Mouse (Mus musculus) layer of hippocampus, postnatal 25 days (tissue): ENCODE results near the gene Larp1. TPM values are rescaled to one million over a fixed set of nuclear protein-coding genes. Genes with fewer than 3 reads are reported as not detected.
"Not testable (repeated sequence)": the region's sequence is repeated elsewhere in the genome, so short reads cannot be mapped to it uniquely, and the experiment has no call there.

ENCODE experiments used
- DNase-seq, 2 experiments: peaks; one replicate each; pipeline ENCODE4 v3.0.0; 2022; ENCODE audit warnings: mixed read lengths in 2 of 2, low spot score in 1 of 2; ENCODE audit errors: extremely low spot score in 1 of 2
- total RNA-seq, 2 experiments: library from RNA; stranded (reverse); gene quantifications; 2 replicates each; pipeline ENCODE4 v1.2.3; 2021

Gene Larp1
- total RNA-seq, 2 experiments from 2014 or later = 84.6 to 93.1 TPM

DNA sequence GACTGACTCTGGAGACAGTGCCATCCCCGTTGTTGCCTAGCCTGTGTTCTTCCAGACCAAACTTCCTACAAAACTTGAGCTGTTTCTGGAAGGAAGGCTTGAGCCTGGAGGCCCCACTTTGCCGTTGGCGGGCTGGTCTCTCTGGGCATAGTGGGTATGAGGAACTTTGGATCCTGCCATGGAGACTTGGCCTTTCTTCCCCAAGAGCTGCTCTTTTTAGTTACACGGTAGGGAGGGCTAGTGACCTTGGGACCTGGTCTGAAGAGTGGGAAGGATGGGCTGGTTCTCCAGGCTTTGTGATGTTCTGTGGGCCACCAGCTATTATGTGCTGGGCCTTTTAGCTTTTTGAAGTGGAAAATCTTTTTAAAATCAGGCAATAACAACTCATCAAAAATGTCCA lies 17.0 kb downstream of the Larp1 start:
- no peak for DNase-seq

DNA sequence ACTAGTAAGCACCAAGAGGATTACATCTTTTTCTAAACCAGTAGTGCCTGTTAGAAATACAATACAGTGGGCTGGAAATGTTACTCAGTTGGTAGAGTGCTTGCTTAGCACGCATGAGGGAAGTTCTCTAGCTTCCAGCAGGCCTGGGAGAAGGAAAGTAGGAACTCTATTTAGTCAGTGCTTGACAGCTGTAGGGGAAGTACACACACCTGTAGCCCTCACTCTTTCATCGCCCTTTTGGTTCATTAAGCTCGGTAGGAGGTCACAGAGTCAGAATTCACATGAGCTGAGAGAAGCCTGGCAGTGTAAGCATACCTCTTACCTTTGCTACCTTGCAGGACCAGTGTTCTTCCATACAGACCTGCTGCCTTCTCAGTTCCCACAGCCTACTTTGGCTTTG lies 17.5 kb downstream of the Larp1 start:
- DNase-seq = no peak

DNA sequence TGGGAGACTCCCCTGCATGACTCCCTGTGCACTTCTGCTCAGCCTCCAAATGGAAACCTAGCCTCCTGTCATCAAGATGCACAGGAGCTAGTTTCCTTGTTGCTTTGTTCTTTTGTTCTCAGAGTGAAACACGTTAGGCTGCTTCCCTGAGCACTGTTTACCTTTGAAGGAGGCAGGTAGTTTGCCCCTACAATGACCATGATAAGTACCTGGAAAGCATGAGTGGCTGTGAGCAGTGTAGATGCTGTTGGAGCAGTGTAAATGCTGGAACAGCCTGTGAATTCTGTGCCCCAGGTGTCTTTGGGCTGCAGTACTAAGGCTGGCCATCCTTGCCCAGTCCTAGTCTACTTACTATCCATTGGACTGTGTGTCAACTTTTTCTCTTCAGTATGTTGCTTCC lies 18.0 kb downstream of the Larp1 start:
- DNase-seq = no peak

DNA sequence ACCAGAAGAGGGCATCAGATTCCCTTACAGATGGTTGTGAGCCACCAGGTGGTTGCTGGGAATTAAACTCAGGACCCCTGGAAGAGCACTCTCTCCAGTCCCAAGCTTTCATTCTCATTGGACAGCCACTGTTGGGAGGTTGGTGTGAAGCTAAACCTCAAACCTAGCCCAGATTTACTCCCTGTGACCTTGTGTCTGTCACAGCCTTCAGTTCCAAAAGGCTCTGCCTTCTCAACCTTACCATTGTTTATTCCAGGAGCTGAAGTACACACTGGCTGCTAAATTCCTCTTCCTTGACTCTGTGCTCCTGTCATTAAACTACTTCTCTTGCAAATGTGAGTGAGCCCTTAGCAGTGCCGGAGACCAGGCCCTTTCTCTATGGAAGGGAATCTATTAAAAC lies 20.1 kb downstream of the Larp1 start:
- DNase-seq = no peak

DNA sequence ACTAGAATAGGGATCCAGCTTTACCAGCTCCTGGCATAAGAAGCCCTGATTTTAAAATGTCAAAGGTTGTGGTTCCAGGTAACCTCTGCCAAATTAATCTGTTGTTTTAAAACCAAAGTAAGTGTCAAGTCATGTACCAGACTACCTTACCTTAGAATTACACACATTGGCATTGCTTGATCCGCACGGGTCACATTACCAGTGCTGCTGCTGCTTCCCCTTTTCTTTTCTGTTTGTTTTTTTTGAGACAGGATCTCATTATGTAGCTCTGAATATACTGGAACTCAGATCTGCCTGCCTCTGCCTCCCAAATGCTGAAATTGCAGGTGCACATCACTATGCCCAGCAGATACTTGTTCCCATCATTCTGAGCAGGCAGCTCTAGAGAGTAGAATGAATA lies 21.0 kb downstream of the Larp1 start:
- no peak for DNase-seq

DNA sequence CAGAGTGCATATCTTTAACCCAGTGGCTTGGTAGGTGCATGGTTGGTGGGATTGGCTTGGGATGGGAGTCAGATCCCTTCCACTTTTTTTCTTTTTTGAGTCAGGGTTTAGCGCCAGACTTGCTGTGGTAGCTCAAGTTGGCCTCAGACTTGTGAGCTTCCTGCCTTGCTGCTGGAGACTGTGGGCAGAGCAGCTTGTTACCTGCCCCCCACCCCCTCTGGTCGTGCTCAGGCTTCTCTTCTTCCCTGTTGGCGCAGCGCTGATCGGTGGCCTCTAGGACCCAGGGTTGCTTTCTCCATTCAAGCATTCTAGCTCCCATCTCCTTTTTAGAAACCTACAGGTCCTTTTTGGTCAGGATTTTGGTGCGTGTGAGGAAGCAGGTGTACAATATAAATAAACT lies 22.3 kb downstream of the Larp1 start:
- no peak for DNase-seq

DNA sequence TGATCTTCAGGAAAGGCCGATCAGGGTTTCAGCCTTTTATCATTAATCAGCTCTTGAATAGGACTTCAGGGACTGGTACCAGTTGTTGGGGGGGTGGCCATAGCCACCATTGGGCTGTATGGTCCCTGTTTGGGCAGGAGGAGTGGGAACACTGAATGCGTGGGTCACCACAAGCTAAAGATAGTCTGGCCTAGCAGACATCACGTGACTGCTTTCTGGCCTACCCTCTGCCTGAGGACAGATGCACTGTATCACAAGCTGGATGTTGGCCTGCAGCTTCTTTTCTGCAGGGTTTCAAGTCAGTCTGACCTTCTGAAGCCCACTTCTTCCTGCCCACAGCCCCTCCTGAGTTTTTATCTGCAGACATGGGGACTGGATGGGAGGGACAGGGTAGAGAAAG lies 24.8 kb downstream of the Larp1 start:
- no peak for DNase-seq

DNA sequence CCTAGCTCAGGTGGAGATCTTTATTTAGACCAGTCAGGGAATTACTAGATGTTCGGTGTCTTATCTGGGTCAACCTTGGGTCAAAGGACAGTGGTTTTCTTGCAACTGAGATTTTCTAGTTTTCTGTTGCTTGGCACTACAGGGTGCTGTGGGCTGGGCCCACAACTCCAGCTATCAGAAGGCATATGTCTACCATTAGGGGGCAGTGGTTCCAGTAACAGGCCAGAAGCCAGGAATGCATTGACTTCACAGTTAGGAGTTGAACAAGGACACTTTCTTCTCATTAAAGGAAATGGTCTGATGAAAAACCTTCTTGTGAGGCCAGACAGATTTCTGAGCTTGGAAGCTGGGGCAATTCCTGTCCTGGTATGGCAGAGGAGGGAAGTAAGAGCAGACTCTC lies 30.2 kb downstream of the Larp1 start:
- no peak for DNase-seq

DNA sequence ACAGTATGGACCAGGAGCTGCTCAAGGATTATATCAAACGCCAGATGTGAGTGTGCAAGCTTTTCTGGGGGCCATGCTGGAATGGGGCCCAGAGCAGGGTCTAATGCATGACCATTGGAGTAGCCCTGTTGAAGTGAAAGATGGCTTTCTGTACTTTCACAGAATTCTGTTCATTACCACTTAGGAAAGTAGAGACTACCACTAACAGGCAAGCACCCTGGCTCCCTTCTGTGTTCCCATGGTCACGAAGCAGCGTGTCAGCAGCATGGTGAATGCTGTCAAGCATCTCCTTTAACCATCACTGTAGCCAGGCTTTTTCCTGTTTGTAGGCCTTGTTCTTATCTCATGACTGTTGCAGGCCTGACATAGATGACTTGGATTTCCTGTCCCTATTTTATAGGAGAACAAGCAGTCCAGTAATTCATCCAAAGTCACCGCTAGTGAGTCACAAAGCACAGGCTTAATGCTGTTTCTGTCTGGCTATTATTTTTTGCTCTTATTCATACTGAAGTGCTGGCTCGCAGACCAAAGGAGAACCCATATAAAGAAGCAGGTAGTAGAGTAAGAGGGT lies 34.1 kb downstream of the Larp1 start:
- no peak for DNase-seq

DNA sequence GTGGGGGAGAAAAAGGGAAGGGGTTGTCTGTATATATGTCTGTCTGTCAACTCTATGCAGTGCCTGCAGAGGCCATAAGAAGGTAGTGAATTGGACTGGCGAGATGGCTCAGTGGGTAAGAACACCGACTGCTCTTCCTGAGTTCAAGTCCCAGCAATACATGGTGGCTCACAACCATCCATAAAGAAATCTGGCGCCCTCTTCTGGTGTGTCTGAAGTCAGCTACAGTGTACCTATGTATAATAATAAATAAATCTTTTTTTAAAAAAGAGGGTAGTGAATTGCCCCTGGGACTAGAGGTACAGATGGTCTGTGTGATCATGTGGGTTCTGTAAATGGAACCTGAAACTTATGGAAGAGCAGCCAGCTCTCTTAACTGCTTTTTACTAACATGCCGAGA lies 37.6 kb downstream of the Larp1 start:
- DNase-seq = peak in 1 of 2 experiments; percentile 20

DNA sequence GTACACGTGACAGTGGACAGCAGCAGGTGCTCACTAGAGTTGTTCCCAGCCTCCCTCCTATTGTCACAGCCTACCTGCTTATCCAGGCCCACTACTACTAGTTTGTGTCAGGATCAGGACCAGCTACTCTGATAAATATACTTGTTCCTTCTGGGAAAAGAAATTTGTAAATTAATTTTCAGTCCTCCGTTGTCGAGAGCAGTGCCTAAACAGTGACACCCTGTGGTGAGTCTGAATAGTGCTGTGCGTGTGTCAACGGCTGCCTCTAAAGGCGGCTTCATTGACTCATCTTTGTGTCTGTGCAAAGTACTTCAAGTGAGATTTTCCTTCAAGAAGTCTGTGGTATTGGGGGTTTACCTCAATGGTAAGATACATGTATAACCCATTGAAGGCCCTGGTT lies 48.6 kb downstream of the Larp1 start:
- DNase-seq = peak in 1 of 2 experiments; percentile 61

DNA sequence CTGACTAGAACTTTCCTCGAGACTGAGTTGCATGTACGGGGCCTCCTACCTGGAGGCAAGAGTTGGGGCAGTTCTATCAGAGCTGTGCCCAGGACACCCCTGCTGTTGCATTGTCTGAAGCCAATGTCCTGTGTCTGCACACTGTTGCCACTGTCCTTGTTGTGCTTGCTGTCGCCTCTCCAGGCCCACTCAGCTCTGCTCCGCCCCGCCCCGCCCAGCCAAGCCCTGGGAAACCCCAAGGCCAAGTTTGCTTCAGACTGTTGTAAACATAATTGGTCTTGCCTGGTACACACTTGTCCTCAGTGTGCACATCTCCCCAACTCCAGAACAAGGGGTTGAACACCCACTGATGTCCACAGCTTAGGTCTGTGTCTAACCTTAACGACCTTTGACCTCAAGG lies 50.9 kb downstream of the Larp1 start:
- not testable (repeated sequence) for DNase-seq

DNA sequence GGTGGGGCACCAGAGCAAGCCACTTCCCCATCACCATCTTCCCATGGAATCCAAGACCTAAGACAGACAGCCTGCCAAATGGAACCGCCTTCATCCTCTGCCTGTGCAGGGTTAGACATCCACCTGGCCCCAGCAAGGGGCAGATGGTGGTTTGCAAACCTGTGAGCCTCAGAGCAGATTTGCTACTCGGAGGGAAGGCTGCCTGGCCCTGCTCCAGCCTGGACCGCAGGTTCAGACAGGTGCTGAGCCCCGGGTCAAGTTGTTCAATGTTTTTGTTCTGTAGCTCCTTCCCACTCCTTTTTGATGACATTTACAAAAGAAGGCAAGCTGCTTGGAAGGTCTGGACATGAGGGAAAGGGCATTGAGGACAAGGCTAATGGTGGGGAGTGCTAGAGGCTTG lies 52.4 kb downstream of the Larp1 start:
- not testable (repeated sequence) for DNase-seq

DNA sequence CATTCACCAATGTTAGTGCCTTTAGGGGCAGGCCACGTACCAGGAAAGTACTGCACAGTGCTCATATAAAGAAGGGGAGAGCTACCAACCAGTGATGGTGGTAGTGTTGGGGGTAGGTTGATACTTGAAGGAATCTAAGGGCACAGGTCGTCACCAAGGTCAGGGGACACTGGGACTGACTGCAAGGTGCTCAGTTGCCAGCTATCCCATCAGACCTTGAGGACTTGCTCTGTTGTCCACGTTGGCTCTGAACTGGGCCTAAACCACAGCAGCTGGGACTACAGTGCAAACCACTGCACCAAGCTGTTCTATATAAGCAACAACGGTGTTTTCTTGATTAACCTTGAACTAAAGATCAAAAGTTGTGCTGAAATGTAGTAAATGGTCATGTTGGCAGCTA lies 53.7 kb downstream of the Larp1 start:
- DNase-seq = no peak

DNA sequence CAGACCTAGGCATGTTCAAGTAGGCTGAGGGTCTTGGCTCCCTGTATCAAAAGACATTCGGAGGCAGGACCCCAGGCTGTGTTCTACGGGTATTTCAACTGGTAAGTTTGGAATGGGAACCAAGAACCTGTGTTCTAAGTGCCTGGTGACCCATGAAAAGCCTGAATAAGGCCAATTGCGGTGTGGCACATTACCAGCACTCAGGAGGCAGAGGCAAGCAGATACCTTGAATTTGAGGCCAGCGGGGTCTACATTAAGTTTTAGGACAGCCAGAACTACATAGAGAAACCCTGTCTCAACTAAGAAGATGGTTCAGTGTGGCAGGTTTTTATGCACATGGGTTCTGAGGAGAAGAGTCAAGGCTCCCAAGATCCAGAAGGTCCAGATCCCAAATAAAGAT lies 56.2 kb downstream of the Larp1 start:
- no peak for DNase-seq

DNA sequence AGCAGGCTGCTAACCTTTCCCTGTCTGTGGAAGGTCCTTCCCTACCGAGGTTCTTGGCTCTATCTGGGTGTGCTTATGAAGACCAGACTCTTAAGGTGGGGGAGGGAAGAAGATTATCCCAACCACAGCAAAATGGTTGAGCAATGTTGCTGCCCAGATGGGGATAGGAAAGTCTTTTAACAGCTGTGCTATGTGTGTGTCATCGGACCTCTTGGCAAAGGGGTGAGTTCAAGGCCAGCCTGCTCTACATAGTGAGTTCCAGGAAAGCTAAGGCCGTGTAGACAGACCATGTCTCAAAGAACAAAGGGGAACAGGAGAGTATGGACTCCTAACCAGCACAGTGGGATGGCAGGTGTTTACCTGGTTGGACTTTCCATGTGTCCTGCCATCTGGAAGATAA lies 64.1 kb downstream of the Larp1 start:
- DNase-seq = no peak

DNA sequence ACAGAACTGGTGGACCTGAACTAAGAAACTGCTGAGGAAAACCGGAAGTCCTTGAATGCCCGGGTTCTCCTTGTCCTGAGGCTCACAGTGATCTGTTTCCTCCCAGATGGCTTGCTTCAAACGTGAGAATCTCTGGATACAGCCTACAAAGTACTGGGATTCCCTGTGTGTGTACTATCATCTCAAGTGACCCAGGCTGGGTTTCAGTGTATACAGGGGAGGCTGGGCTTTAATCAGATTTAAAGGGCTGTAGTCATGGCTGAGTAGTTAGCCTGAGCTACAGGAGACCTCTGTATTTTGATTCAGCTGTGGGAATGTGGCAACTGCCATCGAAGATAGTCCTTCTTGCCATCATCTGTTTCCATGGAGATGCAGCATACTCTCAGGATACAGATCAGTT lies 68.4 kb downstream of the Larp1 start:
- no peak for DNase-seq

DNA sequence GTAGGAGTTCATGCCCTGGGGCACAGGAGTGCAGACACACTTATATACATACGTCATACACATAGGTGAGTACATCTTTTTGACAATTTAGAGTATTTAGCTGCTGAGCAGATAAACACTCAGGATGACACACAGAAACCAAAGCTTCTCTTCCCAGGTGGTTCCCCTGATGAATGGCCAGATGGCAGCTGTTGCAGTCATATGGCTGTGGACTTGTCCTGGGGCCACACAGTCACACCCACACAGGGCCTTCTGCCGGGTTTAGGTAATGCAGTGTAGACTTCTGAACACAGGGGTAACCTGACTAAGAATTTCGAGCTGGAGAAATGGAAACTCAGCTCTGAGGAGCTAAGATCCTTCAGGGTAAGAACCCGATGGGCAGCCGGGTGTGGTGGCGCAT lies 72.9 kb downstream of the Larp1 start:
- no peak for DNase-seq

DNA sequence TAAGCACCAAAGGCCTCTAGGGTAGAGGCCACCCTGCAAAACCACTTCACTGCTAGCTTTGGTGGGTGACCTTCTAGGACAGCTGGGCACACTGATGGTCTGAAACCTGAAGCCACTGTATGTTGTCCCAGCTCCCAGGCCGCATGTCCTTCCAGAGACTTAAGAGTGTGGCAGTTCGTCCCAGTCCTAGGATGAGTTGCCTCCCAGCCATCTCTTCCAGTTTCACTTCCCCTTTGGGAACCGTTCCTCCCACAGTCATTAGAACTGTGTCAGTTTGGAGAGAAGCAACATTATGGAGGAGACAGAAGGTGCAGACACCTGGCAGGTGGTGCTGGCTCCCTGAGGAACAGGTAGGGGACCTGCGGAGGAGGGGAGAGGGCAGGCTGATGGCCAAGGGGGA lies 83.7 kb downstream of the Larp1 start:
- no peak for DNase-seq

DNA sequence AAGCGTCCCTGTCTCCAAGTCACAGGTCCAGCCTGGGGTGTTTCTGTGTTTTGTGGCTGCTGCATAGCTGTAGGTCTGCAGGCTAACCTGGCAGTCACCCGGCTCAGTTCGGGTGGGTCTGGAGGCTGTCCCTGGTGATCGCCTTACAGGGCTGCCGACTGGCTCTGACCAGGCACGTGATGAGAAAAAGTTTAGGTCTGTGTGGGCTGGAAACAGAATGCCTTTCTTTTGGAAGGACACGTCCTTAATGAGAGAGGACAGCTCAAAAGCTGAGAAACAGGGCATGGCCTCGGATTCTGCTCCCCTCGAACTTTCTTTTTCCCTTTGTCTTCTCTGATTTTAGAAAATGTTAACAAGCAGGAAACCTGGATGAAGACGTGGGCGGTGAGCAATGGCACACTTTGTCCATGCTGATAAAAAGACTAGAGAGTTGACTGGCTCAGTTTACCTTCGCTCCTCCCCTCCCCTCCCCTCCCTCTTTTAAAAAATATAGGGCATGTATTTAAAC lies 84.2 kb downstream of the Larp1 start, which contains the start of gene Gm12248:
Gm12248 (minus strand) TSS at position 114 of the 508 bp plus-strand sequence.
- DNase-seq = no peak

DNA sequence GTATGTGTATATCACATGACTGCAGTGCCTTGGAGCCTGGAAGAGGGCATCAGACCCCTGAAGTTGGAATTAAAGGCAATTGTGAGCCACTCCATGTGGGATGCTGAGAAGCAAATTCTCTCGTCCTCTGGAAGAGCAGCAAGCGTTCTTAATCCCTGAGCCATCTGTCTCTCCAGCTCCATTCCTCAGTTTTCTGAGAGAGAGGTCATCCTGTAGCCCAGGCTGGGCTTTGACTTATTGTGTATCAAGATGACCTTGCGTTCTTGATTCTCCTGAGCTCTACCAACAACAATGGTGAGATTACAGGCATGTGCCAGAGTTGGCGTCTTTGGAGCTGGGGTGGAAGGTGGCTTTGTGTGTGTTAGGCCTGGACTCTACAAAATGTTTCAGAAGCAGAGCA lies 85.9 kb downstream of the Larp1 start:
- DNase-seq = no peak

DNA sequence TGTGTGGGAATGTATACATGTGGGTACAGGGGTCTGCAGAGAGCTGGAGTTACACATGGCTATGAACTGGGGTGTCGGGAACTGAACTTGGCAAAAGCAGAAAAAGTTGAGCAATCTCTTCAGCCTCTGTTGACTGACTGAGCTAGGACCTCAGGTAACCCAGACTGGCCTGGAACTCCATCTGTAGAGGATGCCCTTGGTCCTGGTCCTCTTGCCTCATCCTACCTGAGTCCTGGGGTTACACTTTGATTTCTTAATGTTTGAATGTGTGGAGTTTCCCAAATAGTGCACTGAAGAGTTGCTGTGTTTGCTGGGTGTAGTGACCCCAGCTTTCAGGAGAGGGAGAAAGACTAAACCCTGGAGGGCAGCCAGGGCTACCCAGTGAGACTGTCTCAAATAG lies 86.7 kb downstream of the Larp1 start:
- no peak for DNase-seq

DNA sequence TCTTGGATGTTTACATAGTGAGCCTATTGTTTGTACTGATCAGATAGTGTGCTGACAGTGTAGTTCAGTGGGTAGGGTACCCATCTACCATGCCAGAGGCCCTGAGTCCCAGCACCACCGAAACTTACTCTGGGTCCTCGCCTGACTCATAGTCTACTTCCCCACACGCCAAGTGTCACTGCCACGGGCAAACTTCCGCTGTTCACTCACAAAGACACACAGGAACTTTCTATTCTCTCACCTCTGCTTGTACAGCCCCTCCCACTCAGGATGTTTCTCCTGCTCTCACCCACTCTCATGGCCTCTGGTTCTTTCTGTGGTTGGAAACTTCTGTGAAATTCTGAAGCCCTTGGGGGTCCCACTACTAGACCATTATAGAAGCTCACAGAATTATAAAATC lies 87.3 kb downstream of the Larp1 start:
- no peak for DNase-seq
